Mouse (Mus musculus) MEL (cell line): ENCODE measurements around the gene Per1. TPM values are rescaled to one million over a fixed set of nuclear protein-coding genes. Genes with fewer than 3 reads are reported as not detected.

Experiments
- DNase-seq: peaks from one replicate; pipeline ENCODE4 v3.0.0; 2011; ENCODE audit warnings: low read depth, low spot score
- H3K27ac ChIP-seq: 2 replicates; pipeline ENCODE4 v1.5.1; 2012; ENCODE audit warnings: low read depth, mild to moderate bottlenecking, control low read depth, low read length, moderate library complexity; ENCODE audit not compliant: control insufficient read depth
- H3K27me3 ChIP-seq, 2 experiments: fragments of 150-350 bp in 1 of 2; sonication (generic) in 1 of 2; 2 replicates each; pipeline ENCODE4 v1.6.1; 2012; ENCODE audit warnings: low read length in 2 of 2, mild to moderate bottlenecking in 2 of 2, improper control_type of control experiment in 1 of 2, moderate library complexity in 1 of 2; ENCODE audit not compliant: insufficient read depth in 2 of 2, control insufficient read depth in 1 of 2
- H3K36me3 ChIP-seq, 2 experiments: 2 replicates each; pipeline ENCODE4 v1.6.1; 2012 to 2014; ENCODE audit warnings: low read length in 2 of 2, improper control_type of control experiment in 1 of 2, inconsistent platforms in 1 of 2, mild to moderate bottlenecking in 1 of 2; ENCODE audit not compliant: insufficient read depth in 2 of 2, control insufficient read depth in 1 of 2
- H3K4me1 ChIP-seq, 2 experiments: fragments of 150-350 bp in 1 of 2; sonication (generic) in 1 of 2; 2 replicates each; pipeline ENCODE4 v1.6.1; 2012; ENCODE audit warnings: low read length in 2 of 2, improper control_type of control experiment in 1 of 2, mild to moderate bottlenecking in 1 of 2; ENCODE audit not compliant: insufficient read depth in 2 of 2, control insufficient read depth in 1 of 2
- H3K4me3 ChIP-seq, 2 experiments: fragments of 150-350 bp in 1 of 2; sonication (generic) in 1 of 2; 2 replicates each; pipeline ENCODE4 v1.5.1; 2012; ENCODE audit warnings: low read depth in 2 of 2, low read length in 2 of 2, mild to moderate bottlenecking in 2 of 2, moderate library complexity in 2 of 2, control low read depth in 1 of 2, improper control_type of control experiment in 1 of 2; ENCODE audit not compliant: control insufficient read depth in 1 of 2, insufficient read depth in 1 of 2
- H3K79me2 ChIP-seq: 2 replicates; pipeline ENCODE4 v1.6.1; 2012; ENCODE audit warnings: mild to moderate bottlenecking, low read length, moderate library complexity; ENCODE audit not compliant: control insufficient read depth, poor library complexity, insufficient read depth
- H3K9ac ChIP-seq: 2 replicates; pipeline ENCODE4 v1.6.1; 2012; ENCODE audit warnings: low read depth, mild to moderate bottlenecking, control low read depth, low read length, moderate library complexity; ENCODE audit not compliant: control insufficient read depth, poor library complexity, severe bottlenecking
- H3K9me3 ChIP-seq: fragments of 150-350 bp; sonication (generic); replicated peaks from 2 replicates; pipeline ENCODE4 v1.6.1; 2012; ENCODE audit warnings: mild to moderate bottlenecking, low read length, improper control_type of control experiment, moderate library complexity; ENCODE audit not compliant: insufficient read depth
- BHLHE40 ChIP-seq: IDR thresholded peaks from 2 replicates; pipeline ENCODE4 v1.6.1; 2012; ENCODE audit warnings: low read depth, mild to moderate bottlenecking, inconsistent platforms, low read length, improper control_type of control experiment, borderline replicate concordance
- CHD1 ChIP-seq: IDR thresholded peaks from 2 replicates; pipeline ENCODE4 v1.6.1; 2012; ENCODE audit warnings: low read depth, mild to moderate bottlenecking, inconsistent platforms, low read length, improper control_type of control experiment
- CTCF ChIP-seq, 3 experiments: IDR thresholded peaks in 2 of 3; conservative IDR thresholded peaks in 1 of 3; 2 replicates each; pipeline ENCODE4 v1.5.1; 2011 to 2012; ENCODE audit warnings: low read length in 3 of 3, low read depth in 2 of 3, mild to moderate bottlenecking in 2 of 3, improper control_type of control experiment in 1 of 3, inconsistent platforms in 1 of 3, mixed read lengths in 1 of 3, moderate library complexity in 1 of 3; ENCODE audit not compliant: control insufficient read depth in 1 of 3, insufficient read depth in 1 of 3, poor library complexity in 1 of 3, severe bottlenecking in 1 of 3
- E2F4 ChIP-seq: IDR thresholded peaks from 2 replicates; pipeline ENCODE4 v1.6.1; 2011; ENCODE audit warnings: low read depth, low read length, improper control_type of control experiment, borderline replicate concordance
- ELF1 ChIP-seq: IDR thresholded peaks from 2 replicates; pipeline ENCODE4 v1.6.1; 2014; ENCODE audit warnings: low read depth, mild to moderate bottlenecking, inconsistent platforms, low read length, improper control_type of control experiment, moderate library complexity
- EP300 ChIP-seq, 2 experiments: IDR thresholded peaks; 2 replicates each; pipeline ENCODE4 v1.6.1; 2011; ENCODE audit warnings: improper control_type of control experiment in 2 of 2, low read length in 2 of 2, low read depth in 1 of 2, mild to moderate bottlenecking in 1 of 2
- ETS1 ChIP-seq: IDR thresholded peaks from 2 replicates; pipeline ENCODE4 v1.6.1; 2012; ENCODE audit warnings: low read depth, mild to moderate bottlenecking, inconsistent platforms, low read length, improper control_type of control experiment, moderate library complexity
- JUND ChIP-seq: IDR thresholded peaks from 2 replicates; pipeline ENCODE4 v1.6.1; 2011; ENCODE audit warnings: low read depth, mild to moderate bottlenecking, improper control_type of control experiment, low read length
- MAFK ChIP-seq: IDR thresholded peaks from 2 replicates; pipeline ENCODE4 v1.6.1; 2011; ENCODE audit warnings: low read depth, mild to moderate bottlenecking, low read length, improper control_type of control experiment, borderline replicate concordance
- MAX ChIP-seq: IDR thresholded peaks from 2 replicates; pipeline ENCODE4 v1.6.1; 2011; ENCODE audit warnings: low read length, improper control_type of control experiment
- MAZ ChIP-seq: IDR thresholded peaks from 2 replicates; pipeline ENCODE4 v1.6.1; 2012; ENCODE audit warnings: low read depth, mild to moderate bottlenecking, inconsistent platforms, low read length, improper control_type of control experiment
- MXI1 ChIP-seq: IDR thresholded peaks from 2 replicates; pipeline ENCODE4 v1.6.1; 2011; ENCODE audit warnings: mild to moderate bottlenecking, low read depth, low read length, improper control_type of control experiment
- MYB ChIP-seq: IDR thresholded peaks from 2 replicates; pipeline ENCODE4 v1.6.1; 2011; ENCODE audit warnings: mild to moderate bottlenecking, low read depth, low read length, improper control_type of control experiment
- MYC ChIP-seq: IDR thresholded peaks from 2 replicates; pipeline ENCODE4 v1.6.1; 2011; ENCODE audit warnings: low read depth, mild to moderate bottlenecking, low read length, improper control_type of control experiment, moderate library complexity
- NELFE ChIP-seq: IDR thresholded peaks from 2 replicates; pipeline ENCODE4 v1.6.1; 2011; ENCODE audit warnings: low read depth, low read length, improper control_type of control experiment
- NRF1 ChIP-seq: IDR thresholded peaks from 2 replicates; pipeline ENCODE4 v1.6.1; 2014; ENCODE audit warnings: low read depth, mild to moderate bottlenecking, inconsistent platforms, low read length, improper control_type of control experiment, moderate library complexity; ENCODE audit not compliant: poor library complexity, insufficient read depth, severe bottlenecking
- POLR2A ChIP-seq, 2 experiments: IDR thresholded peaks; 2 replicates each; pipeline ENCODE4 v1.6.1; 2011 to 2012; ENCODE audit warnings: low read length in 2 of 2, mild to moderate bottlenecking in 2 of 2, control low read depth in 1 of 2, improper control_type of control experiment in 1 of 2, low read depth in 1 of 2, moderate library complexity in 1 of 2; ENCODE audit not compliant: control insufficient read depth in 1 of 2, insufficient read depth in 1 of 2, poor library complexity in 1 of 2
- POLR2AphosphoS2 ChIP-seq: IDR thresholded peaks from 2 replicates; pipeline ENCODE4 v1.6.1; 2011; ENCODE audit warnings: low read length, improper control_type of control experiment
- POLR2AphosphoS5 ChIP-seq: IDR thresholded peaks from 2 replicates; pipeline ENCODE4 v1.6.1; 2012; ENCODE audit warnings: low read depth, borderline replicate concordance, mild to moderate bottlenecking, inconsistent platforms, low read length, moderate library complexity, mixed read lengths
- RAD21 ChIP-seq: IDR thresholded peaks from 2 replicates; pipeline ENCODE4 v1.6.1; 2011; ENCODE audit warnings: mild to moderate bottlenecking, low read depth, low read length, improper control_type of control experiment
- SIN3A ChIP-seq: IDR thresholded peaks from 2 replicates; pipeline ENCODE4 v1.6.1; 2012; ENCODE audit warnings: low read length, improper control_type of control experiment, inconsistent platforms
- SMC3 ChIP-seq: IDR thresholded peaks from 2 replicates; pipeline ENCODE4 v1.6.1; 2011; ENCODE audit warnings: low read depth, low read length, improper control_type of control experiment
- TAL1 ChIP-seq: IDR thresholded peaks from 2 replicates; pipeline ENCODE4 v1.6.1; 2012; ENCODE audit warnings: mild to moderate bottlenecking, inconsistent platforms, low read length, moderate library complexity, mixed read lengths
- TBP ChIP-seq: IDR thresholded peaks from 2 replicates; pipeline ENCODE4 v1.8.0; 2011; ENCODE audit warnings: low read depth, low read length, improper control_type of control experiment
- TCF12 ChIP-seq: IDR thresholded peaks from 2 replicates; pipeline ENCODE4 v1.6.1; 2014; ENCODE audit warnings: low read depth, mild to moderate bottlenecking, inconsistent platforms, low read length, improper control_type of control experiment, moderate library complexity
- UBTF ChIP-seq: IDR thresholded peaks from 2 replicates; pipeline ENCODE4 v1.6.1; 2012; ENCODE audit warnings: low read depth, mild to moderate bottlenecking, inconsistent platforms, low read length, improper control_type of control experiment, moderate library complexity, borderline replicate concordance; ENCODE audit not compliant: insufficient read depth
- USF1 ChIP-seq: IDR thresholded peaks from 2 replicates; pipeline ENCODE4 v1.6.1; 2014; ENCODE audit warnings: low read depth, mild to moderate bottlenecking, inconsistent platforms, low read length, improper control_type of control experiment, moderate library complexity
- USF2 ChIP-seq, 2 experiments: IDR thresholded peaks; 2 replicates each; pipeline ENCODE4 v1.6.1; 2011 to 2012; ENCODE audit warnings: improper control_type of control experiment in 2 of 2, low read length in 2 of 2, borderline replicate concordance in 1 of 2, inconsistent platforms in 1 of 2, low read depth in 1 of 2, mild to moderate bottlenecking in 1 of 2; ENCODE audit not compliant: insufficient read depth in 1 of 2
- ZC3H11A ChIP-seq: IDR thresholded peaks from 2 replicates; pipeline ENCODE4 v1.6.1; 2012; ENCODE audit warnings: low read depth, mild to moderate bottlenecking, inconsistent platforms, low read length, improper control_type of control experiment
- ZMIZ1 ChIP-seq: IDR thresholded peaks from 2 replicates; pipeline ENCODE4 v1.6.1; 2012; ENCODE audit warnings: low read depth, mild to moderate bottlenecking, inconsistent platforms, low read length, improper control_type of control experiment, moderate library complexity
- ZNF384 ChIP-seq: IDR thresholded peaks from 2 replicates; pipeline ENCODE4 v1.6.1; 2012; ENCODE audit warnings: low read depth, mild to moderate bottlenecking, inconsistent platforms, low read length, improper control_type of control experiment
- polyA plus RNA-seq, 2 experiments: library from polyadenylated mRNA; stranded (reverse) in 1 of 2; unstranded in 1 of 2; fragments of >175 nt in 1 of 2; fragments of >200 nt in 1 of 2; gene quantifications; 2 replicates each; pipeline versions ENCODE4 v1.2.1 to v1.2.4; 2012; ENCODE audit warnings: low replicate concordance in 2 of 2, low read depth in 1 of 2; ENCODE audit not compliant: insufficient read length in 2 of 2, insufficient read depth in 1 of 2, missing spikeins in 1 of 2
- total RNA-seq: library from RNA; depleted of rRNA; stranded (reverse); fragments of 300-350 nt; gene quantifications from 2 replicates; pipeline ENCODE4 v1.2.3, GENCODE M21; 2012

Gene Per1
- total and polyA plus RNA-seq, 3 experiments = 4.5 to 34.9 TPM; not detected in 1

DNA sequence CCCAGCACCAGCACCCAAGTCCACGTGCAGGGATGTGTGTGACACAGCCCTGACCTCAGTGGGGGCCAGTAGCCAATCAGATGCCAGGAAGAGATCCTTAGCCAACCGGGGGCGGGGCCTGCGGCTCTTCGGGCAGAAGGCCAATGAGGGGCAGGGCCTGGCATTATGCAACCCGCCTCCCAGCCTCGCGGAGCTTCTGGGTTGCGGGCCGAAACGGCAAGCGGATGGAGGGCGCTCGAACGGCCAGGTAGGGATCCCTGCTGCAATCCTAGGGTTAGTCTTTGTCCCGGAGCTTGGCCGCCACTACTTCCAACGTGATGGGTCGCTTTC is 3.7 kb downstream of the Per1 start (continued):
- peak; percentile 97 for TF ChIP-seq MAX
- TF ChIP-seq ETS1 = peak; percentile 82
- no peak for TF ChIP-seq JUND
- TF ChIP-seq BHLHE40 = peak; percentile 87
- 0 out of 2 replicates have a peak, but pooled peaks have one; percentile 51 for TF ChIP-seq MAZ
- TF ChIP-seq ZNF384 = no peak
- TF ChIP-seq MYB = no peak
- no peak for TF ChIP-seq RAD21
- peak; percentile 75 for TF ChIP-seq USF1
- TF ChIP-seq SMC3 = no peak
- no peak for TF ChIP-seq CHD1
- 0 out of 2 replicates have a peak, but pooled peaks have one; percentile 29 for TF ChIP-seq UBTF
- peak in 1 of 2 experiments; percentile 46; a peak in 1 of 4 replicates for TF ChIP-seq POLR2A (IDR thresholded peaks at IDR 0.05; ENCODE audit: control insufficient read depth in 1 of 2, insufficient read depth in 1 of 2, low read depth in 1 of 2, low read length in 2 of 2, poor library complexity in 1 of 2)
- TF ChIP-seq TBP = no peak; the same call in 1 of the 2 replicates
- peak in 1 of 3 experiments; percentile 19; a peak in 1 of 6 replicates for TF ChIP-seq CTCF (IDR thresholded peaks at IDR 0.05 in 2 of 3, conservative IDR thresholded peaks at IDR 0.05 in 1 of 3; ENCODE audit: control insufficient read depth in 1 of 3, insufficient read depth in 1 of 3, low read depth in 2 of 3, low read length in 3 of 3, poor library complexity in 1 of 3, severe bottlenecking in 1 of 3)

DNA sequence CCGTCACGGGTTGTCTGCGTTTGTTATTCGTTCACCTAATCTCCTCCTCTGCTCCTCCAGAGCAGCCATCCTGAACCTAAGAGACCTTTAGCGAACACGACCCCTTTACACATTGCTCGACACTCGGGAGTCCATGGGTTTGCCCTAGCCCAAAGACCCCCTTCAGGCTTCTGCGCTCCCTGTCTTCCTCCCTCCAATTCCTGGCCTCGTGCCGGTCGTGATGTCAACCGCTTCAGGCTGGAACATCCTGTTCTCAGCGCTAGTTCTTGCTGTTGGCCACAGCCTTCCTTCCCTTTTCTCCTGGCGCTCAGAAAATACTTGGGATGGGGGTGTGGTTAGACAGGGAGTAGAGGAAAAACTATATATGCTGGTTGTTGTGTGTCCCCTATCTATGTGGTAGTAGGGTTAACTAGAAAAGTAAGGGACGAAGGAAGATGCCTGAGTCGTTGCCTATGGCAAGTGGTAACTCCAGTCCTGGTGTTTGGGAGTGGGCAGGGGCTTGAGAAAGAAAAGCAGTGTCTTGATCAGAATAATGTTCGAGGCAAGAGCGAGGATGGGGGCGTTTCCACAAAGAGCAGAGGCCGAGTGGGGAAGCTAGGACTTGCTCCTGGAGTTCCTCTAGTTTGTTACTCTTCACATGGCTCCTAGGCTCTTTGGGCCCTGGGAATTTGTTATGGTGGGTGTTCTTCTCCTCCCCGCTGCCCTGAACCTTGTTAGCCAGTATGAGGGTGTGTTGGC is 4.3 kb downstream of the Per1 start:
- H3K27me3 ChIP-seq = no peaks in the 10 kb centered on the region
- peaks cover 17 to 21% of the 10 kb centered on the region in 2 experiments for H3K4me1 ChIP-seq
- peaks cover 0 to 12% of the 10 kb centered on the region in 2 experiments; a peak in 2 of 4 replicates for H3K36me3 ChIP-seq
- peak overlapping the region; percentile 68 for H3K9ac ChIP-seq
- peak overlapping the region; percentile 70 for H3K27ac ChIP-seq
- DNase-seq = no peak
- H3K4me3 ChIP-seq = peak overlapping the region; percentile 63 to 86
- peaks cover 17% of the 10 kb centered on the region for H3K79me2 ChIP-seq
- no peaks in the 10 kb centered on the region for H3K9me3 ChIP-seq
- no peak for TF ChIP-seq MYB
- TF ChIP-seq ZMIZ1 = no peak
- no peak for TF ChIP-seq ELF1
- TF ChIP-seq TBP = no peak
- no peak for TF ChIP-seq SMC3
- TF ChIP-seq CTCF (IDR thresholded peaks at IDR 0.05 in 2 of 3, conservative IDR thresholded peaks at IDR 0.05 in 1 of 3; ENCODE audit: control insufficient read depth in 1 of 3, insufficient read depth in 1 of 3, low read depth in 2 of 3, low read length in 3 of 3, poor library complexity in 1 of 3, severe bottlenecking in 1 of 3) = no peak
- no peak for TF ChIP-seq JUND
- no peak for TF ChIP-seq TAL1
- peak; percentile 88; the same call in 1 of the 2 replicates for TF ChIP-seq CHD1
- TF ChIP-seq NRF1 = no peak
- TF ChIP-seq E2F4 = no peak
- no peak for TF ChIP-seq SIN3A
- no peak for TF ChIP-seq MXI1
- no peak for TF ChIP-seq POLR2A (IDR thresholded peaks at IDR 0.05; ENCODE audit: control insufficient read depth in 1 of 2, insufficient read depth in 1 of 2, low read depth in 1 of 2, low read length in 2 of 2, poor library complexity in 1 of 2)
- TF ChIP-seq MYC = 0 out of 2 replicates have a peak, but pooled peaks have one; percentile 31
- TF ChIP-seq MAX = peak; percentile 44; the same call in 1 of the 2 replicates
- TF ChIP-seq USF1 = 0 out of 2 replicates have a peak, but pooled peaks have one; percentile 10
- no peak for TF ChIP-seq POLR2AphosphoS5
- no peak for TF ChIP-seq TCF12
- 0 out of 4 replicates have a peak, but pooled peaks have one; percentile 11 to 16 for TF ChIP-seq EP300 (IDR thresholded peaks at IDR 0.05; ENCODE audit: low read depth in 1 of 2, low read length in 2 of 2)
- no peak for TF ChIP-seq ZC3H11A
- peak; percentile 28; the same call in 1 of the 2 replicates for TF ChIP-seq ETS1
- no peak for TF ChIP-seq NELFE
- TF ChIP-seq MAFK = no peak
- no peak for TF ChIP-seq POLR2AphosphoS2
- no peak for TF ChIP-seq USF2 (IDR thresholded peaks at IDR 0.05; ENCODE audit: borderline replicate concordance in 1 of 2, insufficient read depth in 1 of 2, low read depth in 1 of 2, low read length in 2 of 2)
